Mouse (Mus musculus): Measurements from ENCODE around the gene Itk.

The Itk gene

GRCm38 (mm10) chr11:46308271-46308974 lies 80.9 kb downstream of the Itk start:
- DNase-seq (ENCODE audit: low spot score in 2 of 2), result no peak

DNA sequence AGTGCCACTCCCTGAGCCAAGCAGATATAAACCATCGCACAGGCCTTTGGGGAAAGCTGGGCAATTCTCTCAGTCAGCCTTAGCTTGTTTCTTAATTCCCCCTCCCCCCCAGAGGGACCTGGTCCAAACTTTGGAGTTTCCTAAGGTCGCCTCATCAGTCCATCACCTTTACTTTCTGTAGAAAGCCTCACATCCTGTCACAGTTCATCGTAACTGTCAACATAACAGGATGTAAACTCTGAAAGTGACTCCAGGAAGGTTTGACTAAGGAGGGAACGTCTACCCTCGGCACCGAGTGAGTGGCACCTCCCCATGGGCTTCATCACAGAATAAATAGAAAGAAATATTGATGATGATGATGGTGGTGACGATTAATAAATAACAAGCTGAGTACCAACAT lies 81.5 kb downstream of the Itk start:
- no peak for DNase-seq (ENCODE audit: low spot score in 2 of 2)

GRCm38 (mm10) chr11:46306776-46307175 lies 82.5 kb downstream of the Itk start:
- DNase-seq (ENCODE audit: low spot score in 2 of 2), result no peak

- no peak for DNase-seq (ENCODE audit: low spot score in 2 of 2)
Observed at GRCm38 (mm10) chr11:46305881-46306520, 83.3 kb downstream of the Itk start.

DNA sequence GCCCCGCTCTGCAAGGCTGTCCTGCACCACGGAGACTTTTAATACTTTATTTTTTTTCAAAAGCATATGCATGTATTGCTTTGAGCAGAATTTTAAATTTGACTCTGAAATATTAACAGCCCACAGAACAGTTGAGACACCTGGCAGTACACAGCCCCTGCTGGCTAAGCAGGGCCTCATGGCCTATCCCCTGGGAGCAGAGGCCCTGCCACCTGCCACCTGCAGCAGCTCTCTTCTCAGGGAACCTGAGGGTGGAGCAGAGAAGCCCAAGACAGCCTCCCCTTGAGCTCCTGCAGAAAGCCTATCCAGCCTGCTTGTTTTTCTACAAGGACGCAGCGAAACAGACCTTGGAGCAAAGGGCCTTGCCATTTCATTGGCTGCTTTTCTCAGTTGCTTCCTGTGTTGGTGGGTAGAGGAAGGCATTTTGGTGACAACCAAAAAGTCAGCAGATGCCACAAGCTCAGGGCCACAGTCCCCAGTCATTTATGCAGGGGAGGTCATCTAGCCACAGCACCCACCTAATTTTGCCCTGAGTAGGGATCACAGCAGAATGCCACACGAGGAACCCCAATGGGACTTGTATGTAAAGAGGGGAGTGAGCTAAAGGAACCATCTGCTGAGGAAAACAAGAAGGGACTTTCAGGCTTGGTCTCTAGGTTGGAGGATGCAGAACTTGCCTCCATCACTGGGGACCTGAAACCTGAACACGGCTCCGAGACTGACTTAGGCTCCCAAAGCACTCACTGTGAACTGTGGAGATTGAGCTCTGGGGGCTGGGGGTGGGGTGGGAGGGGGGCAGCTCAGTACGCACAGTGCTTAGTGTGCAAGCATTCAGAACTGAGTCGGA lies 84.2 kb downstream of the Itk start:
- DNase-seq (ENCODE audit: low spot score in 2 of 2), result peak; percentile 73 to 74

DNA sequence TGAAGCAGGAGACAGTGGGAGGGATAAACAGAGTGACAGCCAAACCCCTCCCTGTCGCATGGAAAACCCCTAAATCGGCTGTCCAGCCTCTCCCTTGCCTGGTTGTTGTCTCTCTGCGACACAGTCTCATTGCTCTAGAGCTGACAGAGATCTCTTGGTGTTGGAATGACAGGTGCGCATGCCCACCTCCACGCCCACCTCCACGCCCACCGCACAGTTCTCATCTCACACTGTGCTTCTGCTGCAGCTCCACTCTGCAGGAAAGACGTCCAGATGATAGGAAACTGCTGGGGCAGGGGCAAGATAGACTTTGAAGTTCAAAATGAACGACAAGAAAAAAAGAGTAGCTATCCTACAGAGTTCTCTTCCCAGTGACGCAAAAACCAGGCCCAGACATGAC lies 85.2 kb downstream of the Itk start:
- no peak for DNase-seq (ENCODE audit: low spot score in 2 of 2)

GRCm38 (mm10) chr11:46302471-46302870 lies 86.8 kb downstream of the Itk start:
- no peak for DNase-seq (ENCODE audit: low spot score in 2 of 2)

GRCm38 (mm10) chr11:46301579-46302248 lies 87.6 kb downstream of the Itk start:
- DNase-seq (ENCODE audit: low spot score in 2 of 2), result no peak

DNA sequence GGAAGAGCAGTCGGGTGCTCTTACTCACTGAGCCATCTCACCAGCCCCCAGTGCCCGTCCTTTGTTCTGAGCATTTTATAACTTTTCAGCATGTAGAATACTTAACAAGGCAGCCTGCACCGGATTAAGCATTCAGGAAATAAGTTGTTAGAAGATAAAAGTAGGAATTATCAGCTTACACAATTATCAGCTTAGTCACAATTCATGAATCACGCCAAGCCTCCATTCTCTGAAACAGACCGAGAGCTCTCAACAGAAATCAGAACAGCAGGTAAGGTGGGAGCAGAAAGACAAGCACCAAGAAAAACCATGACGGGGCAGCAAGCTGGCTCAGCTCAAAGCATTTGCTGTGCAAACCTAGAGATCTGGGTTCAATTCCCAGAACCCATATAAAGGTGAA lies 89.4 kb downstream of the Itk start:
- DNase-seq (ENCODE audit: low spot score in 2 of 2), result no peak

DNA sequence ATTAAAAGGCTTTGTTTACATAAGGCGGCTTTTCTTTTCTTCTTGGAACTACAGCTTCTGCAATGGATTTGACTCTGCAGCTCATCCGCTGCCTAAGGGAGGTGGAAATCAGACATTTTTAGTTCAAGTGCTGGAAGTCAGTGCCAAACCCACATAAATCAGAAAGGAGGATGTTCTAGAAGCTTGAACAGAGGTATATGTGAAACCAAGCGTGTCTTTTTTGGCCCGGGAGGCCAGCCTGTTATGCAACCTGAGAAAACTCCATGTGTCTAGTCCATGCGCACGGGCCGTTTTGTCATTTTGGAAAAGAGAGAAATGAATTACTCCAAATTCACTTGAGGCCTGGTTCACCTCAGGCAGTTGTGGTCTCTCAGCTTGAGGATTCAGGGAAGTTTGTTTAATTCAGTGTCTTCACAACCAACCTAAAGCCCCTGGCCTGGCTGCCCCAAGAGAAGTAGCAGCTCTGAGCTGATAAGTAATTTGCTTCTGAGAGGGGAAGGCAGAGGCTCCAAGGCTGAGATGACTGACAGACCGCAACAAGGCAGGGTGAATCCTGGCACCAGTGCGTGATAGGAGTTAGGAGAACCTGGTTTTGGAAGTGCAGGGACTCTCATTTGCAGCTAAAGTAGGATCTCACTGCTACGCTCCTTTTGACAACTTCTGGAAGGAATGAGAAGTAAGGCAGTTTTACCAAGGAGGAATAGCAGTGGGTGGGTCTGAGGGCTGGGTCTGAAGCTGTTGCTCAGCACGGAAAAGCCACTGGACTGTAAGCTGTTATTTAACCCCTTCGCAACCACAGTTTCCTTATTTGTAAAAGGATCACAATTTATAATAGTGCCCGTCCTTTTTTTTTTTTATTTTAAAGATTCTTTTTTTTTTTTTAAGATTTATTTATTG lies 90.2 kb downstream of the Itk start:
- no peak for DNase-seq (ENCODE audit: low spot score in 2 of 2)

DNA sequence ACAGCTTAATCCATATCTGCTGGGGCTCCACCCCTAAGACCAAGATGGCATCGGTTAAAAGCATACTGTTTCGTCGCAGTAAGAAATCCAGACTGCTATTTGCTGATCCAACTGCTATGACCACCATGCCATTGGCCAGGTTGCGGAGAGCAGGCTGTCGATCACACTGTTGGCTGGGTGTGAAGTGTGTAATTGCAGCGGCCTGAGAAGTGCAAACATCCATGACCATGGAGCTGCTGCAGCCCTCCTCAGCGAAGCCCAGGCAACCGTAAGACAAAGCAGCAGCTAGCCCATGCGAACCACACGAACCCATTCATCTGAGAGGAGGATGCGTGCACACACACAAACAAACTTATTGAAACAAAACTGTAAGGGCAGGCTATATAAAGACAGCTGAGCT lies 94.9 kb downstream of the Itk start:
- no peak for DNase-seq (ENCODE audit: low spot score in 2 of 2)

- DNase-seq (ENCODE audit: low spot score in 2 of 2), result no peak
Observed at GRCm38 (mm10) chr11:46293491-46293890, 95.8 kb downstream of the Itk start.

DNA sequence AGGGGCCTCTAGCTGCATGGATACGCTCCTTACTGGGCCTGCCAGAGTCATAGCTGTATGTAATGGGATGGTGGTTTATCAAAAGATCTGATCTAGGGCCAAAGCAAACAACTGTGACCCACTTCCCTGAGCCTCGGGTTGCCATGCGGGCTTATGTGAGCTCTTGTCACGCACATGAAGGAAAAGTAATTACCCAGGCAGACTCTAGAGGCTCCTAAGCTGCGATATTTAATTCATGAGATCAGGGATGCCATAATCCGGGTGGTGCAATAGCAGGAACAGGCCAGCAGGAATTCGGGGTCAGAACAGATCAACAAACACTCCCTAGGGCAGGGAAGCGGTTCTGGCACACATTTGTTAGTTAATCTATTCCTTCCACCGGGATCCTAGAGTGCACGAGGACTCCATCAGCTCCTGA lies 98.3 kb downstream of the Itk start:
- no peak for DNase-seq (ENCODE audit: low spot score in 2 of 2)

DNA sequence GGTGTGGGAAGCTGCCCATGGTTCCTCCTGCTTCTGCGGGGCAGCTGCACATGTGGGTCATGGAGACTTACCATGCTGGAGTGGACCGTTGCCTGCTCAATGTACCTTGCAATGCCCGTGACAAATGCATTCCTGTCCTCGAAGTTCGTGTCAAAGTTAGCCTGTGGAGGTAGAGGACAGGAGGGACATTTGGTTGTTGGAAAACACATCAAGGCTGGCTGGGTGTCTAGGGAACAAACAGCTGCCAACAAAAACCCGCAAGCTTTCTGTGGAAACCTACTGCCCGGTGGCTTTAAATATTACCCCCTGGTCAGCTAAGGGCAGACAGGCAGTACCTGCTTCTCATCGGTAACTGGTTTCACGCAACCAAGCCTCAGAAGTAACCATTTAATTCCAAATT lies 99.8 kb downstream of the Itk start:
- no peak for DNase-seq (ENCODE audit: low spot score in 2 of 2)

- no peak for DNase-seq (ENCODE audit: low spot score in 2 of 2)
Observed at GRCm38 (mm10) chr11:46289022-46289421, 100.3 kb downstream of the Itk start.

DNA sequence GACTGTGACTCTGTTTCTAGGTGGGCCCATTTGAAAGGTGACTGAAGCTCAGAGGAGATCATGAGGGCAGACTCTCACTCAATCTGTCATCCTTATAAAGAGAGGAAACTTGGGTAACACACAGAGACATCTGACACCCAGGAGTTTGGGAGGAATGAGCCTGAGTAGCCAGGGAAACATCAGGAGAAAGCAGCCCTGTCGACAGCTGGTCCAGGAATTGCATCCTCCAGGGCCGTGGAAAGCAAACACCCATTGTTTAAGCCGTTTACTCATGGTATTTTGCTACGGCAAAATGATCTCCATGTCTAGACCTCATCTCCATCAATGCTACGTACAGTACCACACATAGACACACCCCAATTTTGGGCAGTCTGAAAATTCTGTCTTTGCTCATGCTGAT lies 101.2 kb downstream of the Itk start:
- DNase-seq (ENCODE audit: low spot score in 2 of 2), result no peak

GRCm38 (mm10) chr11:46286803-46287202 lies 102.5 kb downstream of the Itk start:
- DNase-seq (ENCODE audit: low spot score in 2 of 2), result peak; percentile 77 to 80

DNA sequence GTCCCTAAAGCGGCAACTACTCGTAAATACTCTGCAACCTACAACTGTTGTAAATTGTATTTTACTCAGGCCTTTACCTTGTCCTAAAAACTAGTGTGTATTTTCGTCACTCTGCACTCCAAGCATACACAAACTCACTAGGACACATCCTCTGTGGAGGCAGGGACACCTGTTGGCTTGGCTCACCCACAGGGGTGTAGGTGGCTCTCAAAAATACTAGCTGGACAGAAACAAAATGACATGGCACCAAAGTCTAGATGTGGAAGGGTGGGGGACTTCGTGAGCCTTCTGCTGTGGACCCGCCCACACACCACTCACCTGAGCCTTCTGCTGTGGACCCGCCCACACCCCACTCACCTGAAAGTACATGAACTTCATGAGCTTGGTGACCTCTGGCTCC lies 105.5 kb downstream of the Itk start:
- no peak for DNase-seq (ENCODE audit: low spot score in 2 of 2)

DNA sequence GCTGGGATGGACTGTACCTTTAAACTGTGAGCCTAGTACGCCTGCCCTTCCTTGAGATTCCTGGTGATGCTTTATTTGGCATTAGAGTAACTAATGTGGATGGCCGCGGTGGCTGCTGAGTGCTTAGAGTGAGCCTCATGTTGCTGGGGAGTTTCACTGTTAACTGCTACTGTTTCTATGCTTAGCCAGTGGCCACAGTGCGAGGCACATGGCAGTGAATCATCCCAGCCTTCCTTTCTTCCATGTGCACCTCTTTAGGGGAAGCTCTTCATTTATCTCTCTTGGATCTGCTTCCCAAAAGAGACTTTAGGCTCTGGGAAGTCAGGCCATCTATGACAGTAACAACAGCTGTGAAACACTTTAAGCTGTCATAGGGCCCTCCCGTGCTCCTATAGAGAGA lies 106.7 kb downstream of the Itk start:
- DNase-seq (ENCODE audit: low spot score in 2 of 2), result no peak

DNA sequence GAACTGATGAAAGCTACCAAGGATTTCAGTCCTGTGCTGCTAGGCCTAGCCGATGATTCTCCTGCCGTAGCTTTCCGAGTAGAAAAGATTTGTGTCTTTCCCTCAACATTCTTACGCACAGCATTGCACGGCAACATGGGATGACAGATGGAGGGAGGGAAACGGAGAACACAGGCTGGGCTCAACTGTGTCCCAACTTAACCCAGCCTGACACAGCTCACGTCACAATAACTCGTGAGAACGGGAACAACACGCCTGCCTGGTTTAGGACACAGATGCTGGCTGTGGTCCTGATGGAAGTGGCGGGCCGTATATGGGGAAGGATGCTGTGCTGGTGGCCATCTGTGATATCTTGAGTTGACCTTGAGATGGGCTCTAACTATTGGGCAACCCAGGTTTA lies 110.6 kb downstream of the Itk start:
- no peak for DNase-seq (ENCODE audit: low spot score in 2 of 2)

GRCm38 (mm10) chr11:46278140-46278539 lies 111.2 kb downstream of the Itk start:
- no peak for DNase-seq (ENCODE audit: low spot score in 2 of 2)
